Mouse (Mus musculus) brain, embryonic 14.5 days (tissue): ENCODE results near the gene Ldlrad3.

Source experiments
- CTCF ChIP-seq: fragments of 200-500 bp; IDR thresholded peaks from 2 replicates; pipeline ENCODE4 v1.5.1; 2012; ENCODE audit warnings: inconsistent platforms, mild to moderate bottlenecking, moderate library complexity, borderline replicate concordance; ENCODE audit not compliant: insufficient read depth, insufficient read length; ENCODE audit errors: extremely low read depth
- POLR2A ChIP-seq: fragments of 200-500 bp; IDR thresholded peaks from 2 replicates; pipeline ENCODE4 v1.6.1; 2012; ENCODE audit warnings: mild to moderate bottlenecking, inconsistent platforms, borderline replicate concordance; ENCODE audit not compliant: poor library complexity, insufficient read depth, insufficient read length, severe bottlenecking; ENCODE audit errors: extremely low read depth

DNA sequence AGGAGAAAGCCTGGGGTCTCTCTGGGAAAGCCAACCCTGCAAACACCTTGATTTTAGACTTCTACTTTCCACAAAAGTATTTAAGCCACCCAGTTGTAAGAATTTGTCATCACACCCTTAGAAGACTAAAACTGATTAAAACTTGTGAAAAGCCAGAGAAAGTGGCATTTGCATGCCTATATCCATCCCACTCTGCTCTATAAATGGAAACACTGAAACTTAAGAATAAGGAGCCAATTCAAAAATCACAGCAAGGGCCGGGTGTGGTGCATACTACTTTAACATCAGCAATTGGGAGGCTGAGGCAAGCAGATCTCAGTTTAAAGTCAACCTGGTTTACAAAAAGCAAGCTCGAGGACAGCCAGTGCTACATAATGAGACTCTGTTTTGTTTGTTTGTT is 37.1 kb downstream of the Ldlrad3 start:
- TF ChIP-seq POLR2A (no peak), CTCF (no peak)
